Mouse (Mus musculus) urinary bladder, postnatal 0 days (tissue): ENCODE data around the gene Krtap10-4. TPM values are rescaled to one million over a fixed set of nuclear protein-coding genes. Genes with fewer than 3 reads are reported as not detected.

ENCODE experiments used
- polyA plus RNA-seq: library from polyadenylated mRNA; unstranded; fragments of >200 nt; fragmentation: Nextera tagmentation; extraction: Ambion mirVana; gene quantifications from 2 replicates; pipeline ENCODE4 v1.2.1, GENCODE M21; 2015

Krtap10-4 gene
- polyA plus RNA-seq: not detected in 2 replicates

DNA sequence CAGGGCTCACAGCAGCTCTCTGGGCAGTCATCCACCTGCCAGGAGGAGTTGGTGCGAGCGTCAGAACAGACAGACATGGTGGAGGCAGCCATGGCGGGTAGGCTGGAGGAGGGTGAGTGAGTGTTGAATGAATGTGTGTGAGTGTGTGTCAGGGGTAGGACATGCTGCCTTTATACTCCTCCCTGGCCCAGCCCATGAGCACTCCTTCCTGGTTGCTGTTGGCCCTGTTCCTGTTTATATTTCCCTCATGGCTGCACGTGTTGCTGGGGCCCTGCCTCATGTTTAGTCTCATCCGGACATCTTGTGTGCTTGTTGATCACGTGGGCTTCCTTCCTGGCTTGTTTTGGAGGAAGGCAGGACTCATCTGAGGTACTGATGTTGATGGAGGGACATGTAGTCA is at the start of gene Krtap10-4:
Gene Krtap10-4, minus strand, starts transcription at position 145 of the 400 bp plus-strand sequence.

DNA sequence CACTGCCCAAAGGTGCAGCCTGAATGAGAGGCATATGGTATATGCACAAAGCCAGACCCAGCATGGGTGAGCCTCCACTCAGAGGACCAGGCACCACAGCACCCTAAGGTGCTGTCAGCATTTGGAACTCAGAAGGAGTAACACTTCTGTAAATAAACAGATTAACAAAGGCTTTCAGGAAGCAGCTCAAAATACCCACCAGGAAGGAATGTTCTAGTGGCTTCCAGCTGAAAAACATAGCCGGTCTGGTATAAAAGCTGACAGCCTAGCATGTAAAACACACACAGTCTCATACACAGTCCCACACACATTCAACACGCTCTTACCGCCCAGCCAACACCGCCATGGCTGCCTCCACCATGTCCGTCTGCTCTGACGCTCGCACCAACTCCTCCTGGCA is 34.8 kb upstream of the Krtap10-4 start, which contains the start of gene Gm3285:
Gene Gm3285, plus strand, starts transcription at position 301 of the 400 bp plus-strand sequence.

GRCm38 (mm10) chr10:77852559-77852958 is 25.7 kb upstream of the Krtap10-4 start, which contains the start of gene Gm10318:
Gene Gm10318 (plus strand): TSS chr10:77852859.

GRCm38 (mm10) chr10:77846503-77846902 is 19.6 kb upstream of the Krtap10-4 start, which contains the start of gene Gm36176:
Gene Gm36176 (plus strand): TSS chr10:77846803.

GRCm38 (mm10) chr10:77835647-77836046 is 8.8 kb upstream of the Krtap10-4 start, which contains the start of gene Krtap10-10:
Gene Krtap10-10 (plus strand): TSS chr10:77835947.

GRCm38 (mm10) chr10:77814382-77814781 is 12.5 kb downstream of the Krtap10-4 start, which contains the start of gene Gm2696:
Gene Gm2696 (plus strand): TSS chr10:77814682.

DNA sequence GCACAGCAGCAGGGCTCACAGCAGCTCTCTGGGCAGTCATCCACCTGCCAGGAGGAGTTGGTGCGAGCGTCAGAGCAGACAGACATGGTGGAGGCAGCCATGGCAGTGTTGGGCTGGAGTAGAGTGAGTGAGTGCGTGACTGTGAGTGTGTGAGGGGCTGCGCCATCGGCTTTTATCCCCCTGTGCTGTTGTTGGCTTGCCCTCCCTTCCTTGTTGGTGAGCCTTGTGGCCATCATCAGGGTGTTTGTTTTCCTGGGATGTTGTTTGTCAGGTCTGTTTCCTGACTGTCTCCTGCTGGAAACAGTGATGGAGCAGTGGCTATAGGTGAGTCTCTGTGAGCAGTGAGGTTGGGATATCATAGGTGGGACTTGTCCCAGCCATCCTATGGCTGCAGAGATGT is 15.2 kb downstream of the Krtap10-4 start, which contains the start of gene Gm9507:
Gene Gm9507, minus strand, starts transcription at position 101 of the 400 bp plus-strand sequence.

GRCm38 (mm10) chr10:77798921-77799508 is 27.9 kb downstream of the Krtap10-4 start, which contains the start of gene Gm19668:
Gene Gm19668 (minus strand): TSS chr10:77799133.

DNA sequence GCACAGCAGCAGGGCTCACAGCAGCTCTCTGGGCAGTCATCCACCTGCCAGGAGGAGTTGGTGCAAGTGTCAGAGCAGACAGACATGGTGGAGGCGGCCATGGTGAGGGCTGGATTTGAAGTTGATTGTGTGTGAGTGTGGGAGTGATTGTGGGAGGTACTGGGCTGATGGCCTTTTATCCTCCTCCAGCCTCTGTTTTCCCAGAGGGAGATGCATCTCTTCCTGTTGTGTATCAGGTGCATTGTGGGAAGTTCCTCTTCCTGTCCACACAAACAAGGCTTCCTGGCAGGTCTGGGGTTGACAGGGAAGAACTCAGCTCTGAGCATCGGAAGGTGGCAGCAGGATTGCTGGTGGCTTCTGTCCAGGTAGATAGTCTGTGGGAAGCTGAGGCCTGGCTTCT is 31.9 kb downstream of the Krtap10-4 start, which contains the start of gene Gm9639:
Gene Gm9639, minus strand, starts transcription at position 101 of the 400 bp plus-strand sequence.

GRCm38 (mm10) chr10:77787876-77788275 is 39.0 kb downstream of the Krtap10-4 start, which contains the start of gene Gm7137:
Gene Gm7137 (minus strand): TSS chr10:77788200.

DNA sequence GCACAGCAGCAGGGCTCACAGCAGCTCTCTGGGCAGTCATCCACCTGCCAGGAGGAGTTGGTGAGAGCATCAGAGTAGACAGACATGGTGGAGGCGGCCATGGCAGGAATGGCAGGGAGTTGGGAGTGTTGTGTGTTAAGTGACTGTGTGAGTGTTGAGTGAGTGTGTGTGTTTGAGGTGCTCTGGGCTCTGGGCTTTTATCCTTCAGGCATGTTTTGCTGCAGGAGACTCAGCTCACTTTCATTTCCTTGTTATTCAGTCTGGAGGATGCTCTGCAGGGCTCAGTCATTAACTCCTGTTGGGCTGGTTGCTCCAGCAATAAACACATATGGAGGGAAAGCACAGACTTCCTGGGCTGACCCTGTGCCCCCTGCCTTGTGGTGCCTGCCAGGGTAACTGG is 44.5 kb downstream of the Krtap10-4 start, which contains the start of gene Gm3250:
Gene Gm3250, minus strand, starts transcription at position 101 of the 400 bp plus-strand sequence.

GRCm38 (mm10) chr10:77776844-77777243 is 50.1 kb downstream of the Krtap10-4 start, which contains the start of gene Gm7138:
Gene Gm7138 (minus strand): TSS chr10:77776944.

Other genes starting within 250 kb of the Krtap10-4 start
- 150 and 154 TPM in 2 replicates for gene Pttg1ip, start 245.4 kb downstream of the Krtap10-4 start, polyA plus RNA-seq
- 184 and 190 TPM in 2 replicates for gene Sumo3, start 221.0 kb downstream of the Krtap10-4 start, polyA plus RNA-seq
- gene Gm49325, start 220.9 kb downstream of the Krtap10-4 start, polyA plus RNA-seq: 5.7 and 21.3 TPM in 2 replicates
- 59.0 and 62.6 TPM in 2 replicates for gene Ube2g2, start 204.8 kb downstream of the Krtap10-4 start, polyA plus RNA-seq
- gene Tspear, start 140.5 kb downstream of the Krtap10-4 start, polyA plus RNA-seq: 0.39 and 0.67 TPM in 2 replicates
- not detected in 2 replicates for gene Gm19402, start 136.3 kb downstream of the Krtap10-4 start, polyA plus RNA-seq
- not detected in 2 replicates for gene Gm9508, start 129.9 kb downstream of the Krtap10-4 start, polyA plus RNA-seq
- not detected in 2 replicates for gene Gm10272, start 120.5 kb downstream of the Krtap10-4 start, polyA plus RNA-seq
- not detected in 2 replicates for gene Gm10024, start 115.6 kb downstream of the Krtap10-4 start, polyA plus RNA-seq
- gene Gm10142, start 111.3 kb downstream of the Krtap10-4 start, polyA plus RNA-seq: not detected in 2 replicates
- not detected in 2 replicates for gene Krtap12-1, start 106.5 kb downstream of the Krtap10-4 start, polyA plus RNA-seq
- gene Gm10100, start 100.6 kb downstream of the Krtap10-4 start, polyA plus RNA-seq: not detected in 2 replicates
- not detected in 2 replicates for gene Gm18596, start 84.5 kb downstream of the Krtap10-4 start, polyA plus RNA-seq
- not detected in 2 replicates for gene Gm9736, start 75.7 kb downstream of the Krtap10-4 start, polyA plus RNA-seq
- gene Gm3233, start 67.4 kb downstream of the Krtap10-4 start, polyA plus RNA-seq: not detected in 2 replicates
- not detected in 2 replicates for gene Gm3238, start 55.8 kb downstream of the Krtap10-4 start, polyA plus RNA-seq
- not detected in 2 replicates for gene Gm7138, start 50.2 kb downstream of the Krtap10-4 start, polyA plus RNA-seq
- not detected in 2 replicates for gene Gm3250, start 44.6 kb downstream of the Krtap10-4 start, polyA plus RNA-seq
- gene Gm7137, start 38.9 kb downstream of the Krtap10-4 start, polyA plus RNA-seq: not detected in 2 replicates
- gene Gm9639, start 32.0 kb downstream of the Krtap10-4 start, polyA plus RNA-seq: not detected in 2 replicates
- gene Gm19668, start 28.0 kb downstream of the Krtap10-4 start, polyA plus RNA-seq: not detected in 2 replicates
- not detected in 2 replicates for gene Gm9507, start 15.3 kb downstream of the Krtap10-4 start, polyA plus RNA-seq
- not detected in 2 replicates for gene Gm2696, start 12.4 kb downstream of the Krtap10-4 start, polyA plus RNA-seq
- not detected in 2 replicates for gene Krtap10-10, start 8.9 kb upstream of the Krtap10-4 start, polyA plus RNA-seq
- gene Gm36176, start 19.7 kb upstream of the Krtap10-4 start, polyA plus RNA-seq: not detected in 2 replicates
- not detected in 2 replicates for gene Gm10318, start 25.8 kb upstream of the Krtap10-4 start, polyA plus RNA-seq
- gene Gm3285, start 34.9 kb upstream of the Krtap10-4 start, polyA plus RNA-seq: not detected in 2 replicates
- 7.1 and 7.6 TPM in 2 replicates for gene Lrrc3, start 75.4 kb upstream of the Krtap10-4 start, polyA plus RNA-seq
- 0.27 and 0.58 TPM in 2 replicates for gene Trpm2, start 143.5 kb upstream of the Krtap10-4 start, polyA plus RNA-seq
- gene 1810043G02Rik, start 151.4 kb upstream of the Krtap10-4 start, polyA plus RNA-seq: 14.8 and 17.2 TPM in 2 replicates
- 83.0 and 103 TPM in 2 replicates for gene Pfkl, start 183.0 kb upstream of the Krtap10-4 start, polyA plus RNA-seq
- 8.0 and 8.3 TPM in 2 replicates for gene Dnmt3l, start 214.9 kb upstream of the Krtap10-4 start, polyA plus RNA-seq
- 0.53 and 0.64 TPM in 2 replicates for gene Aire, start 216.5 kb upstream of the Krtap10-4 start, polyA plus RNA-seq
- 8.8 and 9.1 TPM in 2 replicates for gene Icosl, start 242.2 kb upstream of the Krtap10-4 start, polyA plus RNA-seq